9 mouse cellular contexts compared by ENCODE assay signal in genomic region chr10:70133188-70133587, GRCm38 (mm10). TPM values are rescaled to one million over a fixed set of nuclear protein-coding genes. Genes with fewer than 3 reads are reported as not detected.
A peak's percentile ranks its signal among the peaks of the same experiment; 100 is the strongest.
DNase-seq lines count a peak whose midpoint lies in the region; ATAC-seq and TF ChIP-seq lines count a peak whose summit lies in the region.
"Had no signal": no experiment of that assay in that cellular context is flagged by ENCODE, and none has a peak within 500 bp of the region (broad histone marks: within the 10 kb centered on the region; RNA-seq: fewer than 3 reads in every experiment).

No protein-coding gene starts in this region.

- no peak for TF ChIP-seq CTCF in hindbrain, postnatal 0 days (IDR thresholded peaks at IDR 0.05; ENCODE audit: low read depth)
- TF ChIP-seq CTCF in intestine, postnatal 0 days (IDR thresholded peaks at IDR 0.05; ENCODE audit: low read depth), result no peak

- ATAC-seq in hindbrain, postnatal 0 days, result no peak
- ATAC-seq in hindbrain, embryonic 13.5 days (ENCODE audit: low FRiP score), result no peak
- ATAC-seq in intestine, postnatal 0 days, result peak; percentile 20; the same call in 1 of the 2 replicates
- ATAC-seq in monocyte, adult 5-6 weeks (replicated peaks; ENCODE audit: insufficient number of reproducible peaks, low FRiP score, low TSS enrichment, poor library complexity, severe bottlenecking), result no peak
- ATAC-seq: Patski had no signal

- no peaks in the 10 kb centered on the region for H3K4me1 ChIP-seq in hindbrain, postnatal 0 days (ENCODE audit: insufficient read depth, low read length)
- H3K4me1 ChIP-seq in hindbrain, embryonic 13.5 days (replicated peaks), result peaks cover 15% of the 10 kb centered on the region
- H3K4me1 ChIP-seq in intestine, postnatal 0 days (replicated peaks; ENCODE audit: control insufficient read depth, insufficient read depth, low read length), result peaks cover 10% of the 10 kb centered on the region

- H3K4me3 ChIP-seq in hindbrain, postnatal 0 days (ENCODE audit: low read length), result no peak overlapping the region
- no peak overlapping the region for H3K4me3 ChIP-seq in hindbrain, embryonic 13.5 days
- no peak overlapping the region for H3K4me3 ChIP-seq in intestine, postnatal 0 days (ENCODE audit: low read depth, low read length)

- DNase-seq in hindbrain, postnatal 0 days (ENCODE audit: low spot score), result peak; percentile 26
- DNase-seq in c-Kit-positive CD71-positive TER-119-positive erythroid progenitor cells, embryonic 14.5 days (ENCODE audit: low spot score), result peak; percentile 60
- DNase-seq in natural killer cell, adult 2 months (ENCODE audit: low spot score in 2 of 2), result peak; percentile 38 to 61
- no peak for DNase-seq in testis, postnatal 14 days (ENCODE audit: low spot score)
- no peak for DNase-seq in thymus, postnatal 0 days (ENCODE audit: low spot score)

- H3K27me3 ChIP-seq in hindbrain, postnatal 0 days (ENCODE audit: insufficient read depth, low read length), result no peaks in the 10 kb centered on the region
- H3K27me3 ChIP-seq in hindbrain, embryonic 13.5 days, result no peaks in the 10 kb centered on the region
- H3K27me3 ChIP-seq in intestine, postnatal 0 days (replicated peaks; ENCODE audit: control insufficient read depth, insufficient read depth, low read length), result no peaks in the 10 kb centered on the region
- H3K27me3 ChIP-seq: Patski had no signal

- H3K27ac ChIP-seq in hindbrain, postnatal 0 days, result no peak overlapping the region
- no peak overlapping the region for H3K27ac ChIP-seq in hindbrain, embryonic 13.5 days
- H3K27ac ChIP-seq in intestine, postnatal 0 days (ENCODE audit: low read depth, low read length), result no peak overlapping the region

- WGBS in hindbrain, postnatal 0 days, result 46% methylated on average over 6 of the region's 6 CpGs
- WGBS in hindbrain, embryonic 13.5 days, result 72% methylated on average over 6 of the region's 6 CpGs
- 10% methylated on average over 6 of the region's 6 CpGs for WGBS in intestine, postnatal 0 days

- no peak overlapping the region for H3K9ac ChIP-seq in hindbrain, postnatal 0 days (replicated peaks; ENCODE audit: low read length)
- no peak overlapping the region for H3K9ac ChIP-seq in hindbrain, embryonic 13.5 days
- no peak overlapping the region for H3K9ac ChIP-seq in intestine, postnatal 0 days (ENCODE audit: low read depth, low read length)

- no peaks in the 10 kb centered on the region for H3K36me3 ChIP-seq in hindbrain, postnatal 0 days (ENCODE audit: insufficient read depth, low read length)
- no peaks in the 10 kb centered on the region for H3K36me3 ChIP-seq in hindbrain, embryonic 13.5 days
- no peaks in the 10 kb centered on the region for H3K36me3 ChIP-seq in intestine, postnatal 0 days (ENCODE audit: control insufficient read depth, insufficient read depth)

- no peak overlapping the region for H3K4me2 ChIP-seq in hindbrain, postnatal 0 days (ENCODE audit: low read depth, low read length)
- no peak overlapping the region for H3K4me2 ChIP-seq in hindbrain, embryonic 13.5 days
- H3K4me2 ChIP-seq in intestine, postnatal 0 days (replicated peaks; ENCODE audit: low read depth), result no peak overlapping the region

- H3K9me3 ChIP-seq in hindbrain, postnatal 0 days (ENCODE audit: low read length), result no peaks in the 10 kb centered on the region
- H3K9me3 ChIP-seq in hindbrain, embryonic 13.5 days, result no peaks in the 10 kb centered on the region
- no peaks in the 10 kb centered on the region for H3K9me3 ChIP-seq in intestine, postnatal 0 days (ENCODE audit: control insufficient read depth)

RNA-seq across cellular contexts. Expression of gene Ccdc6, which starts 36.3 kb away (rescaled TPM):
- 28.0 and 29.7 TPM in 2 replicates for total RNA-seq in hindbrain, postnatal 0 days (2014; rRNA removed)
- polyA plus RNA-seq in hindbrain, postnatal 0 days (2015; fragmentation: Nextera tagmentation; extraction: Ambion mirVana), result 22.6 and 22.9 TPM in 2 replicates
- 23.5 and 24.1 TPM in 2 replicates for polyA plus RNA-seq in hindbrain, embryonic 13.5 days (2015; fragmentation: Nextera tagmentation; extraction: Ambion mirVana)
- 8.7 and 10.0 TPM in 2 replicates for polyA plus RNA-seq in intestine, postnatal 0 days (2015; fragmentation: Nextera tagmentation; extraction: Ambion mirVana)
- 9.9 to 21.5 TPM (median 17.3 TPM) in 3 replicates for total RNA-seq in monocyte, adult 5-6 weeks (2017)
- 14.7 and 16.4 TPM in 2 replicates for polyA plus RNA-seq in thymus, postnatal 0 days (2015; fragmentation: Nextera tagmentation; extraction: Ambion mirVana)

Comparison
In these comparisons a context has a peak if more than half of its experiments do, and no peak if none do; other contexts are left out.
1. DNase-seq: peak in hindbrain, postnatal 0 days (single experiment), c-Kit-positive CD71-positive TER-119-positive erythroid progenitor cells, embryonic 14.5 days (single experiment) and natural killer cell, adult 2 months (2 of 2); none in testis, postnatal 14 days (single experiment) and thymus, postnatal 0 days (single experiment).